Mouse (Mus musculus) cerebellum, adult 2 months (tissue): ENCODE measurements around the gene Acot1.

Experiments
- CTCF ChIP-seq: fragments of 200-500 bp; IDR thresholded peaks from 2 replicates; pipeline ENCODE4 v1.5.1; 2011; ENCODE audit warnings: low read depth, mild to moderate bottlenecking, control low read depth, low read length, moderate library complexity, borderline replicate concordance; ENCODE audit not compliant: insufficient read depth
- POLR2A ChIP-seq: fragments of 200-500 bp; IDR thresholded peaks from 2 replicates; pipeline ENCODE4 v1.6.1; 2011; ENCODE audit warnings: low read length, control low read depth, borderline replicate concordance; ENCODE audit not compliant: insufficient read depth

DNA sequence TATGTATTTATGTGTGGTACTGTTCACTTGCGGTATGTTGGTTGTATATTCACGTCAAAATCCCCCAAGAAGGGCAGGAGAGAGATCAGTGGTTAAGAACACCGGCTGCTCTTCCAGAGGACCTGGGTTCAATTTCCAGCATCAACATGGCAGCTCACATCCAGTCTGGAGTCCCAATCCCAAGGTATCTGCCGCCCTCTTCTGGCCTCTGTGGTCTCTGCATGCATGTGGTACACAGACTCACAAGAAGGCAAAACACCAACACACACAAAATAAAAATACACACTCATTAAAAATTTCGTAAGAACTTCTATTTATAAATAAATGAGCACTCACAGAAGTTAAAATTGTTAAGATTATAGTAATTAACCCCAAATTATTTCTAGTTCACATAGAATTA is 53.9 kb downstream of the Acot1 start:
- TF ChIP-seq CTCF (no peak), POLR2A (no peak)
